Mouse (Mus musculus) heart, adult 2 months (tissue): ENCODE results near the gene Tor2a. TPM values are rescaled to one million over a fixed set of nuclear protein-coding genes. Genes with fewer than 3 reads are reported as not detected.
A peak's percentile ranks its signal among the peaks of the same experiment; 100 is the strongest.

Experiments
- DNase-seq, 2 experiments: peaks; one replicate each; pipeline ENCODE4 v3.0.0; 2021
- H3K27ac ChIP-seq: fragments of 200-600 bp; 2 replicates; pipeline ENCODE4 v1.8.1; 2022
- H3K27me3 ChIP-seq: fragments of 200-500 bp; 2 replicates; pipeline ENCODE4 v1.6.1; 2012; ENCODE audit warnings: mild to moderate bottlenecking, low read length, inconsistent platforms, mixed read lengths; ENCODE audit not compliant: control insufficient read depth, insufficient read depth
- H3K36me3 ChIP-seq: fragments of 200-500 bp; 2 replicates; pipeline ENCODE4 v1.6.1; 2012; ENCODE audit warnings: low read length, inconsistent platforms; ENCODE audit not compliant: control insufficient read depth, insufficient read depth
- H3K4me1 ChIP-seq: fragments of 200-500 bp; 2 replicates; pipeline ENCODE4 v1.6.1; 2011; ENCODE audit warnings: low read length; ENCODE audit not compliant: control insufficient read depth, insufficient read depth
- H3K4me3 ChIP-seq: fragments of 200-600 bp; 2 replicates; pipeline ENCODE4 v1.8.1; 2022
- H3K79me2 ChIP-seq: fragments of 200-500 bp; replicated peaks from 2 replicates; pipeline ENCODE4 v1.6.1; 2012; ENCODE audit warnings: mild to moderate bottlenecking, inconsistent platforms, low read length, moderate library complexity, mixed read lengths; ENCODE audit not compliant: control insufficient read depth, insufficient read depth
- H3K9ac ChIP-seq: fragments of 200-500 bp; 2 replicates; pipeline ENCODE4 v1.6.1; 2012; ENCODE audit warnings: low read depth, mild to moderate bottlenecking, control low read depth, inconsistent platforms, low read length, mixed read lengths
- CTCF ChIP-seq: fragments of 200-600 bp; IDR thresholded peaks from 2 replicates; pipeline ENCODE4 v1.8.1; 2022; ENCODE audit warnings: antibody characterized with exemption, mild to moderate bottlenecking, moderate library complexity
- EP300 ChIP-seq: fragments of 200-500 bp; IDR thresholded peaks from 2 replicates; pipeline ENCODE4 v1.6.1; 2011; ENCODE audit warnings: low read depth, low read length, control low read depth; ENCODE audit not compliant: insufficient read depth
- POLR2A ChIP-seq: fragments of 200-500 bp; IDR thresholded peaks from 2 replicates; pipeline ENCODE4 v1.6.1; 2011; ENCODE audit warnings: mild to moderate bottlenecking, low read depth, low read length, control low read depth; ENCODE audit not compliant: insufficient read depth
- WGBS: fragments of 180-500 bp; shearing (Covaris S2); methylation state at CpG from one replicate; pipeline ENCODE4 v1.1.7; 2018; 5-methylcytosine and 5-hydroxymethylcytosine counted together
- intact Hi-C: fragments of 180-260 bp; cut with DNase I; formaldehyde crosslinking; loops from one replicate; pipeline ENCODE4 v1.15.1; 2025
- polyA plus RNA-seq: library from polyadenylated mRNA; depleted of rRNA; stranded (reverse); fragments of >200 nt; gene quantifications from 2 replicates; pipeline ENCODE4 v1.2.3, GENCODE M21; 2012
- total RNA-seq, 2 experiments: library from RNA; stranded (reverse); gene quantifications; 2 replicates each; pipeline ENCODE4 v1.2.3; 2021

Gene Tor2a
- total and polyA plus RNA-seq, 3 experiments: 8.2 to 22.2 (median 9.4) TPM

DNA sequence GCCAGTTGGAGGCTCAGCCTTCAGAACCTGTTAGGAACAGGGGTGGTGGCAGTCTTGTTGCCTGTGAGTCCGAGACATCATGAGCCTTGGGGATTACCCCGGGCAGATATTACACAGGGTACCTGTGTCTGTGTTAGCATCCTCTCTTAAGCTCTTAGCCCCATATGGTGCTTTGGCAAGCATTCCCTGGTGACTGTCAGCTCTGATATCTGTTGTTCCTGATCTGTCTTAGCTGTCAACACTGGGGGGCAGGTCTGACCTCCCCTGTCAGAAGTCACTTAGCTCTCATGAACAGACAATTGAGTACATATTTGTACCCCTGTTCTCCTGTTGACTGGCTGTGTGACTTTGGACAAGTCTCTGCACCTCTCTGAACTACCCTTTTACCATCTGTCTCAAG, 2.0 kb downstream of the Tor2a start:
- Histone ChIP-seq H3K36me3 (no peaks in the 10 kb centered on the region), H3K4me3 (no peak overlapping the region), H3K79me2 (no peaks in the 10 kb centered on the region), H3K9ac (no peak overlapping the region), H3K27me3 (no peaks in the 10 kb centered on the region), H3K4me1 (peaks cover 1% of the 10 kb centered on the region; the same call in 1 of the 2 replicates), H3K27ac (no peak overlapping the region)
- no peak for DNase-seq
- 76% methylated on average over 2 of the region's 2 CpGs for WGBS
- TF ChIP-seq POLR2A (no peak), EP300 (no peak), CTCF (no peak)
- intact Hi-C loops: loop anchor here (5.0 kb wide), 1 partner anchor 187 kb away; the partner anchor contains the start of genes Dpm2 and Pip5kl1

DNA sequence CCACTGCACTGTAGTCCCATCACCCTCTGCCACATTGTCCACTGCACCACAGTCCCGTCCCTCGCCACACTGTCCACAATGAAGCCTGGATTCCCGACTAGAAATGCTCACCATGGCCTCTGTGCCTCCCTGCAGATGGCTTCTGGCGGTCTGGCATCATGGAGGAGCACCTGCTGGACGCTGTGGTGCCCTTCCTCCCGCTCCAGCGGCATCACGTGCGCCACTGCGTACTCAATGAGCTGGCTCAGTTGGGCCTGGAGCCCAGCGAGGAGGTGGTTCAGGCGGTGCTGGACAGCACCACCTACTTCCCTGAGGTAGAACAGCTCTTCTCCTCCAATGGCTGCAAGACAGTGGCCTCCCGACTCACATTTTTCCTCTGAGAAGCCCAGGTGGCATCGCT, 4.3 kb downstream of the Tor2a start:
- H3K36me3 ChIP-seq: no peaks in the 10 kb centered on the region
- peaks cover 1% of the 10 kb centered on the region; the same call in 1 of the 2 replicates for H3K4me1 ChIP-seq
- DNase-seq: no peak
- no peak overlapping the region for H3K4me3 ChIP-seq
- H3K9ac ChIP-seq: no peak overlapping the region
- H3K79me2 ChIP-seq: no peaks in the 10 kb centered on the region
- 90% methylated on average over 14 of the region's 14 CpGs for WGBS
- H3K27me3 ChIP-seq: no peaks in the 10 kb centered on the region
- TF ChIP-seq EP300: no peak
- no peak for TF ChIP-seq POLR2A
- no peak for TF ChIP-seq CTCF
- H3K27ac ChIP-seq: no peak overlapping the region
- intact Hi-C loops: no loop called here

DNA sequence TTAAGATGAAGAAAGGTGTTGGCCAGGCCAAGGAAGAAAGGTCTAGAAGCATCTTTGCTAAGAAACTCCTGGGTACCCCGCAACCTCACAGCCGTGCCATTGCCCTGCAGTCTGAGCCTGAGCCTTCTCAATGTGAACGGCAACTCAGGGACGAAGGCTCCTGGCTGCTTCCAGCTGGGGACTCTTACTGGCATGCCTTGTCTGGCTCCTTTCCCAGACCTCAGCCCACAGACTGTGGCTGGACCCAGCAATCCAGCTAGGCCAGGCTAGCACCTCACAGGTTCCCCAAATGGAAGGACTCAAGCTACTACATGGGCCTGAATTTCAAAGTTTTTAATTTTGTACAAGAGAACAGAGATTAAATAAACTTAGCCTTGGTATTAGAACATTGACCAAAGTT, 4.8 kb downstream of the Tor2a start:
- DNase-seq: no peak

DNA sequence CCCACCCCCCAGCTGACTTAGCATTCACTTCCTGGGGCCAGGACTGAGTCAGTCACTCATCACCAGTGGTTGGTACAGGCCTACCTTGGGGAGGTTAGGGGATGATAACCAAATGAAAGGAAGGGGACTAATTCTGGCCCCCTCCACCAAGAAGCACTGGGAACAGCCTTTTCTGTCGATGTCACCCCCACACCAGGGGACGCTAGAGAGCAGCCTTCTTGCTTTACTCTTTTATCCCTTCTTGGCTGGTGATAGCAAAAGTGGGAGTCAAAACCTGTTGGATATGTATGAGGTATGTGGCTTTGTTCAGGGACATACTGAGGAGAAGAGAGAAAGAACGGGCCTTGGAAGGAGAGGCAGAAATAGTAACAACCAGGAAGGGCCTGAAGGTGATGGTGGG, 6.3 kb downstream of the Tor2a start:
- Histone ChIP-seq H3K79me2 (no peaks in the 10 kb centered on the region), H3K27ac (no peak overlapping the region), H3K4me1 (no peaks in the 10 kb centered on the region), H3K27me3 (no peaks in the 10 kb centered on the region), H3K9ac (no peak overlapping the region), H3K36me3 (no peaks in the 10 kb centered on the region), H3K4me3 (no peak overlapping the region)
- TF ChIP-seq EP300 (no peak), CTCF (peak; percentile 24; the same call in 1 of the 2 replicates)
- intact Hi-C loops: no loop called here
- DNase-seq: no peak
- 79% methylated on average over 3 of the region's 3 CpGs for WGBS

More for the DNA sequence above, 4.8 kb downstream of the Tor2a start:
- 75% methylated on average over 4 of the region's 4 CpGs for WGBS
- Histone ChIP-seq H3K9ac (no peak overlapping the region), H3K27ac (no peak overlapping the region), H3K4me3 (no peak overlapping the region), H3K27me3 (no peaks in the 10 kb centered on the region), H3K79me2 (no peaks in the 10 kb centered on the region), H3K4me1 (no peaks in the 10 kb centered on the region; the same call in 1 of the 2 replicates), H3K36me3 (no peaks in the 10 kb centered on the region)
- TF ChIP-seq POLR2A (no peak), EP300 (no peak), CTCF (no peak)
- intact Hi-C loops: no loop called here

DNA sequence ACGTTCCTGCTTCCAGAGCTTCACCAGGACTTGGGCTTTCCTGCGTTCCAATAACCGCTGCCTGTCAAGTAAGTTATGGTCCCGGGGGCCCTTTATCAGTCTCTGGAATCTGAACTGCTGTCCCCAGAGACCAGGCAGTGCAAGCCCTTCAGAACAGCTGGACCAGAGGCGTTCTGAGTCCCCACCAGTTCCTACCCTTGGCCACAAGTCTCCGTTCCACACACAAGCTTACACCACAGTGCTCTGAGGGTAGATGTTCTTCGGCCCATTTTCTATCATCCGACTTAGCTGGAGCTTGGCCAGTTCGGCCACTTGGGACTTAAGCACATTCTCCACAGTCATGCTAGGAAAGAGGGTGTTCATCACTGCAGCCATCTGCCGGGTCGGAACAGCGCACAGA, 10.2 kb downstream of the Tor2a start:
- no peak for DNase-seq
- Histone ChIP-seq H3K36me3 (no peaks in the 10 kb centered on the region), H3K4me1 (no peaks in the 10 kb centered on the region), H3K4me3 (no peak overlapping the region), H3K27me3 (no peaks in the 10 kb centered on the region), H3K27ac (no peak overlapping the region), H3K9ac (no peak overlapping the region), H3K79me2 (no peaks in the 10 kb centered on the region)
- no peak for TF ChIP-seq EP300
- no peak for TF ChIP-seq POLR2A
- no peak for TF ChIP-seq CTCF
- intact Hi-C loops: no loop called here
- 58% methylated on average over 12 of the region's 12 CpGs for WGBS

DNA sequence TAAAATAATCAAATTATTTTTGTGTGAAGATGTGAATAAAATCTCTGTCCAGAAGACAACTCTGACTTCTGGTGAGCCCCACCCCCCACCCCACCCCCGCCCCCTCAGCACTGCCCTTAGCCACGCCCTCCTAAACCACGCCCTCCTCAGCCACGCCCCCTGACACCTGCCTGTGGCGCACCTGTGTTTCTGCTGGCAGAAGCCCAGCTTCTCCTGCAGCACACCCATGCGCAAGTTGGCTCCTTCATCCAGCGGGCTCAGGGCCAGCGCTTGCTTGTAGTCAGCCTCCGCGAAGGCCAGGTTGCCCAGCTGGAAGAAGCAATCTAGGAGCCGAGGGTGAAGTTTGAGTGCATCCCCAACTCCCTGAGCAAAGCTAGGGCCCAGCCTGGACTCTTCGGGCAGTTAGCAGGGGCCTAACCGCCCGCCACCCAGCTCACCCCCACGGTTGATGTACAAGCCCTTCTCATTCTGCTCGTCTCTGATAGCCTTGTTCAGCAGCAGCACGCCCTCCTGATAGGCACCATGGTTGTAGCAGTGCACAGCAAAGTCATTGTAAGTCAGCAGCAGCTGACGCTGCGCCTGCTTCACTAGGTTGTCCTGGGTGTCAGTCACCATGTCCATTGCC, 11.7 kb downstream of the Tor2a start:
- DNase-seq: no peak
- intact Hi-C loops: no loop called here
- Histone ChIP-seq H3K27ac (no peak overlapping the region), H3K4me1 (no peaks in the 10 kb centered on the region), H3K27me3 (no peaks in the 10 kb centered on the region), H3K4me3 (no peak overlapping the region), H3K36me3 (no peaks in the 10 kb centered on the region), H3K79me2 (no peaks in the 10 kb centered on the region), H3K9ac (no peak overlapping the region)
- 57% methylated on average over 19 of the region's 19 CpGs for WGBS
- TF ChIP-seq POLR2A (no peak), EP300 (no peak), CTCF (no peak)
